Mouse (Mus musculus) CH12.LX (cell line): ENCODE data around the gene Cdk5. TPM values are rescaled to one million over a fixed set of nuclear protein-coding genes. Genes with fewer than 3 reads are reported as not detected.

Experiments
- DNase-seq: peaks from one replicate; pipeline ENCODE4 v3.0.0-alpha.2; 2013; ENCODE audit errors: extremely low read depth
- H3K27ac ChIP-seq: 2 replicates; pipeline ENCODE4 v1.5.1; 2012; ENCODE audit warnings: low read depth, mild to moderate bottlenecking, control low read depth, moderate library complexity; ENCODE audit not compliant: insufficient read depth
- H3K27me3 ChIP-seq: replicated peaks from 2 replicates; pipeline ENCODE3; 2012; ENCODE audit warnings: inconsistent platforms
- H3K36me3 ChIP-seq, 2 experiments: replicated peaks in 1 of 2; 2 replicates each; pipeline versions ENCODE3 to v1.6.1; 2012; ENCODE audit warnings: inconsistent platforms in 1 of 2, low read length in 1 of 2, mild to moderate bottlenecking in 1 of 2, mixed read lengths in 1 of 2, moderate library complexity in 1 of 2; ENCODE audit not compliant: control insufficient read depth in 1 of 2, insufficient read depth in 1 of 2
- H3K4me1 ChIP-seq, 2 experiments: 2 replicates each; pipeline ENCODE4 v1.6.1; 2012; ENCODE audit warnings: inconsistent platforms in 1 of 2, moderate library complexity in 1 of 2; ENCODE audit not compliant: insufficient read depth in 2 of 2, control insufficient read depth in 1 of 2
- H3K4me2 ChIP-seq: 2 replicates; pipeline ENCODE4 v1.6.1; 2012; ENCODE audit warnings: low read depth, mild to moderate bottlenecking, control low read depth; ENCODE audit not compliant: poor library complexity, insufficient read depth, severe bottlenecking
- H3K4me3 ChIP-seq, 3 experiments: fragments of 150-350 bp in 1 of 3; sonication (generic) in 1 of 3; replicated peaks in 1 of 3; 2 replicates each; pipeline versions ENCODE3 to v1.5.1; 2011 to 2012; ENCODE audit warnings: low read depth in 2 of 3, low read length in 2 of 3, mild to moderate bottlenecking in 2 of 3, moderate library complexity in 2 of 3, control low read depth in 1 of 3, improper control_type of control experiment in 1 of 3, inconsistent platforms in 1 of 3, mixed read lengths in 1 of 3; ENCODE audit not compliant: poor library complexity in 1 of 3
- H3K79me2 ChIP-seq: replicated peaks from 2 replicates; pipeline ENCODE4 v1.6.1; 2012; ENCODE audit warnings: mild to moderate bottlenecking, moderate library complexity; ENCODE audit not compliant: control insufficient read depth, poor library complexity, insufficient read depth, severe bottlenecking; ENCODE audit errors: extremely low read depth
- H3K9ac ChIP-seq: 2 replicates; pipeline ENCODE4 v1.6.1; 2012; ENCODE audit warnings: low read depth, mild to moderate bottlenecking, control low read depth, moderate library complexity; ENCODE audit not compliant: insufficient read depth
- H3K9me3 ChIP-seq: replicated peaks from 2 replicates; pipeline ENCODE3; 2012; ENCODE audit warnings: low read length, inconsistent platforms, mixed read lengths
- CHD1 ChIP-seq: IDR thresholded peaks from 2 replicates; pipeline ENCODE4 v1.6.1; 2012; ENCODE audit warnings: low read depth, low read length, improper control_type of control experiment, inconsistent platforms
- E2F4 ChIP-seq: IDR thresholded peaks from 2 replicates; pipeline ENCODE4 v1.6.1; 2011; ENCODE audit warnings: low read depth, low read length, improper control_type of control experiment; ENCODE audit not compliant: insufficient replicate concordance
- ELF1 ChIP-seq: IDR thresholded peaks from 2 replicates; pipeline ENCODE4 v1.6.1; 2014; ENCODE audit warnings: low read depth, mild to moderate bottlenecking, inconsistent platforms, low read length, improper control_type of control experiment
- EP300 ChIP-seq: IDR thresholded peaks from 2 replicates; pipeline ENCODE4 v1.6.1; 2011; ENCODE audit warnings: low read length, improper control_type of control experiment
- GABPA ChIP-seq: IDR thresholded peaks from 2 replicates; pipeline ENCODE4 v1.6.1; 2012; ENCODE audit warnings: low read depth, low read length, improper control_type of control experiment, inconsistent platforms; ENCODE audit not compliant: insufficient replicate concordance
- HCFC1 ChIP-seq: IDR thresholded peaks from 2 replicates; pipeline ENCODE4 v1.6.1; 2012; ENCODE audit warnings: low read depth, mild to moderate bottlenecking, inconsistent platforms, low read length, improper control_type of control experiment
- IRF4 ChIP-seq: IDR thresholded peaks from 2 replicates; pipeline ENCODE4 v1.6.1; 2014; ENCODE audit warnings: low read depth, mild to moderate bottlenecking, inconsistent platforms, low read length, improper control_type of control experiment
- MAFK ChIP-seq: IDR thresholded peaks from 2 replicates; pipeline ENCODE4 v1.6.1; 2011; ENCODE audit warnings: low read length, improper control_type of control experiment; ENCODE audit not compliant: insufficient replicate concordance
- MAX ChIP-seq: IDR thresholded peaks from 2 replicates; pipeline ENCODE4 v1.6.1; 2011; ENCODE audit warnings: low read length, improper control_type of control experiment
- MAZ ChIP-seq: IDR thresholded peaks from 2 replicates; pipeline ENCODE4 v1.6.1; 2012; ENCODE audit warnings: low read depth, mild to moderate bottlenecking, inconsistent platforms, low read length, improper control_type of control experiment, moderate library complexity
- MEF2A ChIP-seq: IDR thresholded peaks from 2 replicates; pipeline ENCODE4 v1.6.1; 2014; ENCODE audit warnings: low read depth, mild to moderate bottlenecking, inconsistent platforms, low read length, improper control_type of control experiment, borderline replicate concordance
- MXI1 ChIP-seq: IDR thresholded peaks from 2 replicates; pipeline ENCODE4 v1.6.1; 2011; ENCODE audit warnings: mild to moderate bottlenecking, low read depth, low read length, improper control_type of control experiment
- MYC ChIP-seq: IDR thresholded peaks from 2 replicates; pipeline ENCODE4 v1.6.1; 2011; ENCODE audit warnings: low read depth, mild to moderate bottlenecking, improper control_type of control experiment, low read length
- NELFE ChIP-seq: IDR thresholded peaks from 2 replicates; pipeline ENCODE4 v1.6.1; 2011; ENCODE audit warnings: low read depth, low read length, improper control_type of control experiment
- NRF1 ChIP-seq: IDR thresholded peaks from 2 replicates; pipeline ENCODE4 v1.6.1; 2014; ENCODE audit warnings: low read depth, mild to moderate bottlenecking, inconsistent platforms, low read length, improper control_type of control experiment, moderate library complexity
- PAX5 ChIP-seq: IDR thresholded peaks from 2 replicates; pipeline ENCODE4 v1.6.1; 2012; ENCODE audit warnings: low read length, inconsistent platforms, mixed read lengths
- POLR2A ChIP-seq: IDR thresholded peaks from 2 replicates; pipeline ENCODE4 v1.6.1; 2011; ENCODE audit warnings: low read depth, mild to moderate bottlenecking, improper control_type of control experiment, low read length
- POLR2AphosphoS2 ChIP-seq: IDR thresholded peaks from 2 replicates; pipeline ENCODE4 v1.6.1; 2011; ENCODE audit warnings: low read depth, low read length, improper control_type of control experiment
- RAD21 ChIP-seq: IDR thresholded peaks from 2 replicates; pipeline ENCODE4 v1.6.1; 2011; ENCODE audit warnings: low read depth, mild to moderate bottlenecking, low read length, improper control_type of control experiment, moderate library complexity
- SIN3A ChIP-seq: IDR thresholded peaks from 2 replicates; pipeline ENCODE4 v1.6.1; 2012; ENCODE audit warnings: low read length, improper control_type of control experiment, inconsistent platforms
- SMC3 ChIP-seq: IDR thresholded peaks from 2 replicates; pipeline ENCODE4 v1.6.1; 2011; ENCODE audit warnings: low read depth, low read length, improper control_type of control experiment
- ZKSCAN1 ChIP-seq: IDR thresholded peaks from 2 replicates; pipeline ENCODE4 v1.6.1; 2012; ENCODE audit warnings: low read depth, inconsistent platforms, low read length, improper control_type of control experiment, borderline replicate concordance
- ZMIZ1 ChIP-seq: IDR thresholded peaks from 2 replicates; pipeline ENCODE4 v1.6.1; 2012; ENCODE audit warnings: low read depth, mild to moderate bottlenecking, inconsistent platforms, low read length, improper control_type of control experiment
- dilution Hi-C: fragments of 300-500 bp; cut with MboI; formaldehyde crosslinking; loops from 2 replicates; pipeline ENCODE4 v1.14.3; 2020; ENCODE audit warnings: low sequenced_read_pairs; ENCODE audit not compliant: extremely low pct_unique_long_range_greater_than_20kb, extremely low pct_ligation_motif_present
- in situ Hi-C: fragments of 300-500 bp; cut with MboI; formaldehyde crosslinking; loops from 3 replicates; pipeline ENCODE4 v1.14.3; 2019; ENCODE audit warnings: low sequenced_read_pairs, low pct_ligation_motif_present, low pct_unique_long_range_greater_than_20kb, mixed read lengths
- polyA plus RNA-seq: library from polyadenylated mRNA; unstranded; fragments of >175 nt; gene quantifications from 2 replicates; pipeline ENCODE4 v1.2.1, GENCODE M21; 2012; ENCODE audit warnings: low read depth; ENCODE audit not compliant: insufficient read length
- total RNA-seq, 2 experiments: library from RNA; depleted of rRNA; stranded (reverse); fragments of 300-350 nt in 1 of 2; fragments of >200 nt in 1 of 2; gene quantifications; 2 replicates each; pipeline ENCODE4 v1.2.3; 2012 to 2014

Cdk5 gene
- total and polyA plus RNA-seq, 3 experiments = 7.4 to 26.6 (median 12.1) TPM

DNA sequence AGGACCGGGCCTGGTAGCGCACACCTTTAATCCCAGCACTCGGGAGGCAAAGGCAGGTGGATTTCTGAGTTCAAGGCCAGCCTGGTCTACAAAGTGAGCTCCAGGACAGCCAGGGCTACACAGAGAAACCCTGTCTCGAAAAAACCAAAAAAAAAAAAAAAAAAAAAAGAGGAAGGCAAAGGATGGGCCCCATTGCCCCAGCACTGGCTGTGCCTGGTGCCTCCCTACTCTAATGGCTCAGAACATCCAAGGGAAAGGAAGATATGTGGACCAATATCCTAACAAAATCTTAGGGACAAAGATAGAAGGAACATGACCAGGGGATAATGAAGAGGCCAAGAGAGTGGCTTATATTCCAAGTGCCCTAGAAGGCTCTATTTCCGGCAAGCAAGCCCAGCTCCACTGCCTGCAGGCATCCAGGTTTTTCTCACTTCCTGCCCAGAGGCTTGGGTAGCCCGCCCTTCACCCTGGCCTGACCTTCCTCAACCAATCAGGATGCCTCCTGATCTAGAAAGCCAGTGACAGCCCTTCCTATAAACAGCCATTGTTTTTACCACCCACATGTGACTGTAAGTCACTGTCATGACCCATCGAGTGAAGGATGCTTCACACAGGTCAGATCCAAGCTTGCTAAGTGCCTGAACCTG, 34.2 kb downstream of the Cdk5 start (continued):
- TF ChIP-seq MEF2A = 0 out of 2 replicates have a peak, but pooled peaks have one; percentile 16
- TF ChIP-seq POLR2A = peak; percentile 73
- TF ChIP-seq SMC3 = no peak
- TF ChIP-seq ELF1 = peak; percentile 85
- TF ChIP-seq E2F4 = 0 out of 2 replicates have a peak, but pooled peaks have one; percentile 26
- no peak for TF ChIP-seq PAX5
- no peak for TF ChIP-seq MAFK
- TF ChIP-seq ZMIZ1 = 0 out of 2 replicates have a peak, but pooled peaks have one; percentile 39

DNA sequence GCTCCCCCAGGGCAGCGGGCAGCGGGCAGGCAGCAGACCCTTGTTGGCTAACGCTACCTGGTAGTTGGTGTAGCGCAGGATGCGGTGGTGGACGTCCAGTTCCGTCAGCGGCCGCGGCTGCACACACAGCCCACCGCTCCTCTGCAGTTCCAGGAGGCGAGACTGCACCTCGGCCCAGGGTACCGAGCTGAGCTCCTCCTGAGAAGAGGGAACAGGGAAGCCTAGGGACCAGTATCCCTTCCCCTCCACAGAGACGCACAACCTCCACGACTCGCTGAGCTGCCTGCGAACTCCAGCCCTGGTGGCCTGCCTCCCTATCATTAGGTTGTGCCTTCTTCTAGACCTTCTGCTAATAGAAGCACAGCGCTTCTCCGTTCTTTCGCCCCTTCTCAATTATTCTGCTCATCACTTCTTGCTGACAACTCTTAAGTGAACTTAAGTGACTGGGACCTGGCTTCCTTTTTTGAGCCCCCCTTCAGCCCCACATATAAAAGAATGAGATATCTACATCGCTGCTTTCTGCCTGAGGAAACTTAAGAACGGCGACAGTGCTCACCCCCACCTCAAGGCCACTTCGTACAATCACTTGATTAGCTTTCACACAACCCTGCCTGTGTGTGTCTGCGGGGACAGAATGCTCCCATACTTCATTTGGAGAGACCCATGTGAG, 34.9 kb downstream of the Cdk5 start:
- peaks cover 18 to 57% of the 10 kb centered on the region in 2 experiments for H3K4me1 ChIP-seq

More for the DNA sequence above, 34.9 kb downstream of the Cdk5 start:
- Histone ChIP-seq H3K27me3 (no peaks in the 10 kb centered on the region), H3K9me3 (peaks cover 11% of the 10 kb centered on the region), H3K27ac (no peak overlapping the region), H3K36me3 (no peaks in the 10 kb centered on the region), H3K4me3 (no peak overlapping the region), H3K4me2 (no peak overlapping the region), H3K9ac (no peak overlapping the region), H3K79me2 (no peaks in the 10 kb centered on the region)
- dilution Hi-C loops = no loop called here
- in situ Hi-C loops = no loop called here
- DNase-seq = no peak
- no peak for TF ChIP-seq NRF1
- no peak for TF ChIP-seq HCFC1
- TF ChIP-seq MAX = no peak
- no peak for TF ChIP-seq POLR2AphosphoS2
- no peak for TF ChIP-seq ZKSCAN1
- no peak for TF ChIP-seq RAD21
- no peak for TF ChIP-seq ZMIZ1
- TF ChIP-seq SIN3A = no peak
- no peak for TF ChIP-seq MXI1
- TF ChIP-seq MEF2A = no peak
- no peak for TF ChIP-seq CHD1
- TF ChIP-seq MAZ = no peak
- TF ChIP-seq GABPA = no peak
- no peak for TF ChIP-seq MYC
- no peak for TF ChIP-seq PAX5
- TF ChIP-seq EP300 = no peak
- no peak for TF ChIP-seq NELFE
- TF ChIP-seq IRF4 = no peak
